25 mouse cellular contexts compared by ENCODE assay signal in the genomic region with DNA sequence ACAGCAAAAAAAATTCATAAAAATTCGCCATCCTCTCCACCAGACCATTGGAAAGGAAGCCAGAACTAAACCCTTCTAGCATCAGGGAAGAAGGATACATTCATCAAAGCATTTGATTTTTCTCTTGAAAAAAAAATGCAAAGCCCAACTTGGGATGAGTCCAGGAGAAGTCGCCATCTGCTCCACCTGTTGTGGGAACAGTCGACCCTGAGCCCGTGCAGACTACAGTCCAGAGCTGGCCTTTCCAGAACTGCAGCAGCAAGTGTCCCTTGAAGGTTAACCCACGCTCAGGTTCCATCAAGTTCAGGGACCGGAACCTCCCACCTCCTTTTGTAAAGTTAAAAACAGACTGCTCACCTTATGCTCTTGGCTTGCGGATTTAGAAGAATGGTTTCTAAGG.
"Had no signal": no experiment of that assay in that cellular context is flagged by ENCODE, and none has a peak within 500 bp of the region (broad histone marks: within the 10 kb centered on the region; RNA-seq: fewer than 3 reads in every experiment).

No protein-coding gene starts in this region.

- H3K27me3 ChIP-seq: embryonic facial prominence, embryonic 12.5 days; forebrain, embryonic 12.5 days; forebrain, embryonic 15.5 days had no signal

- H3K9me3 ChIP-seq: embryonic facial prominence, embryonic 10.5 days; embryonic facial prominence, embryonic 12.5 days; embryonic facial prominence, embryonic 13.5 days; embryonic facial prominence, embryonic 15.5 days; forebrain, embryonic 10.5 days; forebrain, embryonic 12.5 days; forebrain, embryonic 13.5 days; forebrain, embryonic 15.5 days had no signal

- DNase-seq: cerebellum, adult 18-20 months; cerebellum, adult 2 months; cerebellum, adult 8-10 months; cerebellum, adult 9-10 months; embryo, embryonic 11 days; forebrain, postnatal 0 days; gastrocnemius, adult 2 months; gastrocnemius, postnatal 10 days; gastrocnemius, postnatal 14 days; gastrocnemius, postnatal 25 days; gastrocnemius, postnatal 36 days; heart, adult 11 months; heart, adult 18-20 months; heart, adult 2 months had no signal

- H3K4me3 ChIP-seq: embryonic facial prominence, embryonic 10.5 days; embryonic facial prominence, embryonic 12.5 days; embryonic facial prominence, embryonic 13.5 days; embryonic facial prominence, embryonic 15.5 days; erythroblast, embryonic 14.5 days; forebrain, embryonic 10.5 days; forebrain, embryonic 12.5 days; forebrain, embryonic 13.5 days; forebrain, embryonic 15.5 days; gastrocnemius, adult 2 months; heart, adult 2 months had no signal

- H3K9ac ChIP-seq: embryonic facial prominence, embryonic 12.5 days; embryonic facial prominence, embryonic 13.5 days; embryonic facial prominence, embryonic 15.5 days; forebrain, embryonic 12.5 days; forebrain, embryonic 13.5 days; forebrain, embryonic 15.5 days; forebrain, postnatal 0 days had no signal

- H3K4me1 ChIP-seq: embryonic facial prominence, embryonic 10.5 days; embryonic facial prominence, embryonic 12.5 days; forebrain, embryonic 12.5 days; forebrain, embryonic 15.5 days had no signal

- H3K27ac ChIP-seq: embryonic facial prominence, embryonic 10.5 days; embryonic facial prominence, embryonic 12.5 days; embryonic facial prominence, embryonic 13.5 days; embryonic facial prominence, embryonic 15.5 days; forebrain, embryonic 10.5 days; forebrain, embryonic 12.5 days; forebrain, embryonic 13.5 days; forebrain, embryonic 15.5 days; gastrocnemius, adult 2 months; heart, adult 2 months had no signal

- ATAC-seq: forebrain, embryonic 13.5 days; forebrain, embryonic 14.5 days; forebrain, embryonic 15.5 days; forebrain, embryonic 16.5 days; forebrain, postnatal 0 days had no signal

- H3K4me2 ChIP-seq: embryonic facial prominence, embryonic 12.5 days; embryonic facial prominence, embryonic 13.5 days; embryonic facial prominence, embryonic 15.5 days; forebrain, embryonic 12.5 days; forebrain, embryonic 13.5 days; forebrain, embryonic 15.5 days had no signal

- H3K36me3 ChIP-seq: embryonic facial prominence, embryonic 10.5 days; embryonic facial prominence, embryonic 12.5 days; embryonic facial prominence, embryonic 13.5 days; embryonic facial prominence, embryonic 15.5 days; forebrain, embryonic 10.5 days; forebrain, embryonic 12.5 days; forebrain, embryonic 15.5 days had no signal
